Comparison of ENCODE assay signal across 7 mouse cellular contexts in the genomic region with DNA sequence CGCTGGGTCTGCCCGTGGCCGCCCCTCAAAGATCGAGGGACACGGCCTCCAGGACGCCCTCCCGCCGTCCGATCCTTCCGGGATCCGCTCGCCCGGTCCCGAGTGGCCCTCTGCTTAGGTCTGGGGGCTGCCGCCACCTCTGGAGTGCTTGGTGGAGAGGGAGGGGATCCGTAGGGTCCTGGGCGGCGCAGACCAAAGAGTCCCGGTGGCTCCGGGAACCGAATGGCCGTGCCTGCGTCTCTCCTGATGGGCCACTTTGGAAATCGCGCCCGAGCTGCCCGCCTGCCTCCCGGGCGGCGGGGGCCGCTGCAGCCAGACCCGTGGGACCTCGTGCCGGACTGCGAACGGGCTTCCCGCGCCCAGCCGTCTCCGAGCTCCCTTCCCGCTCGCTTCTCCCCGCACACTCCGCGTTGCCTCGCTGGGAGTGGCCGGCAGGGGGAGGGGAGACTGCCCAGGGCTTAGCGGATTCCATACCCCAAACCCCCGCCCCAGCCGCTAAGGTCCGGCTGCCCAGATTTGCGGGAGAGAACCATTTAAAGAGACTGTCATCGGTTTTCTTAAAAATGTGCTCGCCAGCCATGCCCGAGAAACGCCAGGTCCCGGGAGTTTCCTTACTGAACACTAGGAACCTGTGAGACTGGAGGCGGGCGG. TPM values are rescaled to one million over a fixed set of nuclear protein-coding genes. Genes with fewer than 3 reads are reported as not detected.
DNase-seq lines count a peak whose midpoint lies in the region; ATAC-seq and TF ChIP-seq lines count a peak whose summit lies in the region.

No protein-coding gene starts in this region.

- peak; percentile 10 for DNase-seq in thymus, postnatal 4 days
- DNase-seq in thymus, postnatal 25 days = no peak
- DNase-seq in cerebellum, postnatal 36 days = peak; percentile 37 to 49
- DNase-seq in heart, postnatal 0 days (ENCODE audit: low spot score) = peak; percentile 17
- DNase-seq in layer of hippocampus, adult 9-11 months = no peak

- WGBS in heart, postnatal 0 days = 25% methylated on average over 42 of the region's 59 CpGs
- WGBS in limb, embryonic 13.5 days = 17% methylated on average over 59 of the region's 59 CpGs
- 25% methylated on average over 45 of the region's 59 CpGs for WGBS in neural tube, embryonic 13.5 days

- peak; percentile 17; the same call in 1 of the 2 replicates for TF ChIP-seq CTCF in heart, postnatal 0 days (IDR thresholded peaks at IDR 0.05; ENCODE audit: low read depth)

- peak overlapping the region; percentile 57 for H3K4me3 ChIP-seq in heart, postnatal 0 days (ENCODE audit: low read depth, low read length)
- H3K4me3 ChIP-seq in limb, embryonic 13.5 days = peak overlapping the region; percentile 56
- peak overlapping the region; percentile 50 for H3K4me3 ChIP-seq in neural tube, embryonic 13.5 days

- H3K27me3 ChIP-seq in heart, postnatal 0 days (ENCODE audit: control insufficient read depth, insufficient read depth, low read length) = 0 out of 2 replicates have a peak, but pooled peaks cover 7% of the 10 kb centered on the region
- peaks cover 80% of the 10 kb centered on the region for H3K27me3 ChIP-seq in limb, embryonic 13.5 days
- peaks cover 90% of the 10 kb centered on the region for H3K27me3 ChIP-seq in neural tube, embryonic 13.5 days

- H3K9ac ChIP-seq in heart, postnatal 0 days (replicated peaks; ENCODE audit: low read depth, low read length) = peak overlapping the region; percentile 48
- H3K9ac ChIP-seq in limb, embryonic 13.5 days = peak overlapping the region; percentile 71
- peak overlapping the region; percentile 62 for H3K9ac ChIP-seq in neural tube, embryonic 13.5 days

- no peaks in the 10 kb centered on the region for H3K9me3 ChIP-seq in heart, postnatal 0 days (replicated peaks; ENCODE audit: control insufficient read depth, low read length)
- H3K9me3 ChIP-seq in limb, embryonic 13.5 days = no peaks in the 10 kb centered on the region
- no peaks in the 10 kb centered on the region for H3K9me3 ChIP-seq in neural tube, embryonic 13.5 days

- TF ChIP-seq EP300 in heart, postnatal 0 days (IDR thresholded peaks at IDR 0.05; ENCODE audit: low read depth) = no peak

- H3K4me1 ChIP-seq in heart, postnatal 0 days (ENCODE audit: control insufficient read depth, insufficient read depth) = no peaks in the 10 kb centered on the region
- H3K4me1 ChIP-seq in limb, embryonic 13.5 days = no peaks in the 10 kb centered on the region; the same call in 1 of the 2 replicates
- H3K4me1 ChIP-seq in neural tube, embryonic 13.5 days (replicated peaks) = no peaks in the 10 kb centered on the region

- ATAC-seq in heart, postnatal 0 days (ENCODE audit: insufficient read depth, low read depth) = peak; percentile 41
- ATAC-seq in limb, embryonic 13.5 days (ENCODE audit: low FRiP score, low read depth) = peak; percentile 38; the same call in 1 of the 2 replicates
- peak; percentile 78 for ATAC-seq in neural tube, embryonic 13.5 days (ENCODE audit: low read depth)

- H3K27ac ChIP-seq in heart, postnatal 0 days (ENCODE audit: low read depth) = no peak overlapping the region
- no peak overlapping the region; the same call in 1 of the 2 replicates for H3K27ac ChIP-seq in limb, embryonic 13.5 days
- H3K27ac ChIP-seq in neural tube, embryonic 13.5 days (replicated peaks) = no peak overlapping the region

- no peaks in the 10 kb centered on the region for H3K36me3 ChIP-seq in heart, postnatal 0 days (replicated peaks; ENCODE audit: control insufficient read depth, insufficient read depth, low read length)
- H3K36me3 ChIP-seq in limb, embryonic 13.5 days = no peaks in the 10 kb centered on the region
- no peaks in the 10 kb centered on the region for H3K36me3 ChIP-seq in neural tube, embryonic 13.5 days

- H3K4me2 ChIP-seq in heart, postnatal 0 days (ENCODE audit: low read depth, low read length) = peak overlapping the region; percentile 89
- peak overlapping the region; percentile 71 for H3K4me2 ChIP-seq in limb, embryonic 13.5 days (replicated peaks)
- peak overlapping the region; percentile 66 for H3K4me2 ChIP-seq in neural tube, embryonic 13.5 days

RNA-seq across cellular contexts. Expression of a gene that starts 0.8 kb away (rescaled TPM):
- total RNA-seq in heart, postnatal 0 days (2014; rRNA removed; ENCODE audit: low replicate concordance) = 4.4 and 18.7 TPM in 2 replicates
- polyA plus RNA-seq in heart, postnatal 0 days (2015; fragmentation: Nextera tagmentation; extraction: Ambion mirVana) = 2.7 and 2.9 TPM in 2 replicates
- polyA plus RNA-seq in limb, embryonic 13.5 days (2015; fragmentation: Nextera tagmentation; extraction: Ambion mirVana) = 14.6 and 17.4 TPM in 2 replicates
- polyA plus RNA-seq in neural tube, embryonic 13.5 days (2015; fragmentation: Nextera tagmentation; extraction: Ambion mirVana) = 4.6 and 5.7 TPM in 2 replicates

RNA-seq across cellular contexts. Expression of a gene that starts 55.6 kb away (rescaled TPM):
- not detected in 2 replicates for total RNA-seq in heart, postnatal 0 days (2014; rRNA removed; ENCODE audit: low replicate concordance)
- polyA plus RNA-seq in heart, postnatal 0 days (2015; fragmentation: Nextera tagmentation; extraction: Ambion mirVana) = 0.12 and 0.19 TPM in 2 replicates
- 0.20 and 0.26 TPM in 2 replicates for polyA plus RNA-seq in limb, embryonic 13.5 days (2015; fragmentation: Nextera tagmentation; extraction: Ambion mirVana)
- polyA plus RNA-seq in neural tube, embryonic 13.5 days (2015; fragmentation: Nextera tagmentation; extraction: Ambion mirVana) = not detected in 2 replicates

RNA-seq across cellular contexts. Expression of a gene that starts 55.8 kb away (rescaled TPM):
- total RNA-seq in heart, postnatal 0 days (2014; rRNA removed; ENCODE audit: low replicate concordance) = not detected in 2 replicates
- polyA plus RNA-seq in heart, postnatal 0 days (2015; fragmentation: Nextera tagmentation; extraction: Ambion mirVana) = 0.27 and 0.41 TPM in 2 replicates
- 0.31 TPM in 2 replicates for polyA plus RNA-seq in limb, embryonic 13.5 days (2015; fragmentation: Nextera tagmentation; extraction: Ambion mirVana)
- not detected in 2 replicates for polyA plus RNA-seq in neural tube, embryonic 13.5 days (2015; fragmentation: Nextera tagmentation; extraction: Ambion mirVana)

Comparison
In these comparisons a context has a peak if more than half of its experiments do, and no peak if none do; other contexts are left out.
1. DNase-seq: peak in thymus, postnatal 4 days (single experiment), cerebellum, postnatal 36 days (2 of 2) and heart, postnatal 0 days (single experiment); none in thymus, postnatal 25 days (single experiment) and layer of hippocampus, adult 9-11 months (single experiment).
2. Peak in every context shown above with its lines, with median percentiles within 50 percentile points of each other: ATAC-seq, H3K4me2 ChIP-seq, H3K4me3 ChIP-seq and H3K9ac ChIP-seq.